Mouse (Mus musculus) ZHBTc4 (cell line): ENCODE measurements around the gene Tuba8.

Experiments
- DNase-seq: peaks from one replicate; pipeline ENCODE4 v3.0.0-alpha.2; 2011; ENCODE audit warnings: low read depth, low spot score

Gene Tuba8

GRCm38 (mm10) chr6:121226744-121227143 is 16.2 kb downstream of the Tuba8 start:
- DNase-seq: no peak

DNA sequence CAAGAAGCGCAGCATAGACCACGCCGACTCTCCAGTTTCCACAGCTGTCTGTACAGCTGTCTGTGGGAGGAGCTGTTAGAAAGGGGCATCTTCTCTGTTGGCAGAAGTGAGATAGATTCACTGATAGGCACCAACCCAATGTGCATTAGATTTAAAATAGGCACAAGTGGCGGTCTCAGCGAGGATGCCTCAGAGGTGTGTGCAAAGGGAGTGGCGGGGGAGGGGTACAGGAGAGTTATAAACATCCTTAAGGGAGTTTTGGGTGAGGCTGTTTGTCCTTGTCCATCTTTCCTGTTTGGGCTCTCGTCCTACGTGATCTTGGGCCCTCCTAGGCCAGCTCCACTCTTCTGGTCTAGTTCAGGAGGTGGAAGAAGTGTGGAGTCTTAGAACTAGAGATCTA is 17.9 kb downstream of the Tuba8 start:
- DNase-seq: no peak

DNA sequence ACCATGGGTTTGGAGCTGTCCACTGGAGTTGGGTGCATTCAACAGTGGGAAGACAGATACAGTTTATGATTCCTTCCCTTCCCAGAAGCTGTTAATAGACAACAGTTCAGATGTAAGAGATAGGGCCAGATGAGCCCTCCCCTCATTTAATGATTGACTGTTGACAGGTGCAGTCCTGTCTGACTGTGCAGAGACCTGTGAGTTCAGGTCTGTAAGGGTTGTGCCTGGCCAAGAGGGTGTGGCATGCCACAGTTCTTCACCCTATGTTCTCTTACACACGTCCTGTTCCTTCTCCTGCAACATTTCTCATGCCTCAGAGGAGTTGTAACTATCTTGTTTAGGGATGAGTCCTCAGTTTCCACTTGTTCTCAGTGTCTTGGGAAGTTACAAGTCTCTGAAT is 22.2 kb downstream of the Tuba8 start:
- DNase-seq: no peak

DNA sequence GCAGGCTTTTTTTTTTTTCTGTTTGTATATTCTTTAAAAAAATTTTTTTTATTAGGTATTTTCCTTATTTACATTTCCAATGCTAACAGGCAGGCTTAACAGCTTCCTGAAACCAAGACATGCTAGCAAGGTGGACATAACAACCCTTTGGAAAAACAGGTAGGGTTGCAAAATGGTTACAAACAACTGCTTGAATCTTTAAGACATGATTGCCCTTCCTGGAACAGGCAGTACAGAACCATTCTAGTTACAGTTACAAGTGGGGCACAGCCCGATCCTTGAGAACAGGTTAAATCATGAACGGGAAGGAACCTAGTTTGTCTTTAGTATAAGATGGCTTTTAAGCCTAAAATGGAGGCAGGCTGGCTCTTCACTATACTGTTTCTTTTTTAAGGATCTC is 25.9 kb downstream of the Tuba8 start:
- DNase-seq: no peak

GRCm38 (mm10) chr6:121238209-121238608 is 27.7 kb downstream of the Tuba8 start:
- DNase-seq: no peak

- no peak for DNase-seq
Measured at GRCm38 (mm10) chr6:121241780-121242179, 31.3 kb downstream of the Tuba8 start.

GRCm38 (mm10) chr6:121243161-121243560 is 32.7 kb downstream of the Tuba8 start:
- no peak for DNase-seq

- peak; percentile 70 for DNase-seq
Measured at GRCm38 (mm10) chr6:121245127-121246036, 34.9 kb downstream of the Tuba8 start, which contains the start of gene Usp18. Usp18 (plus strand) TSS chr6:121245906.

DNA sequence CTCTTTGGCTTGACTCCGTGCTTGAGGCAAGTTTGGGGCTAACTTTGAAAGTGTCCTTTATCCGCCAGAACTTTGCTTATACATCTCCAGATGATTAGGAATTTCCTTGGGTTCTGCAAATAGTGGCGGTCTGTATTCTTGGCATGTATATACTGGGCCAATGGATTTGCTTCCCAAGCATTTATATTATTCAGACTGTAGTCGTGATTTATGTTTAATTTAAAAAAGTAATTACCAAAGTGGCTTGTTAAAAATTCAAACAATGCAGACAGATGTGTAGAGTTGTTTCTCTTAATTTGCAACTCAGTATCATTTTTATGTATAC is 35.5 kb downstream of the Tuba8 start:
- no peak for DNase-seq

- DNase-seq: no peak
Measured at GRCm38 (mm10) chr6:121250406-121250805, 39.9 kb downstream of the Tuba8 start.

DNA sequence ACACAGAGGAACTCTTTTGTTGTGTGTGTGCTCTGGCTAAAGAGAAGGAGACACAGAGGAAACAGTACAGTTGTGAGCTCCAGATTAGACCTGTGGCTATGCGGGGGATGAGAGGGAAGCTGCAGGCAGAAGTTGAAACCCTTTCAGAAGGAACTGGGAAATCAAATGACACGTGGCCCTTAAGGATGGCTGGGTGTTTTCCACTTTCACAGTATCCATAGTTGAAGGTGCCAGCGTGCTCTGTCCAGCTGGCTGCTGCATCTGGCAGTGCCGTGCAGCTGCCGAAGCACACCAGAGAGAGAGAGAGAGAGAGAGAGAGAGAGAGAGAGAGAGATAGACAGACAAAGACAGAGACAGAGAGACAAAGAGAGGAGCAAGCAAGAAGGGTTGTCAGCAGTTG is 40.8 kb downstream of the Tuba8 start:
- no peak for DNase-seq

DNA sequence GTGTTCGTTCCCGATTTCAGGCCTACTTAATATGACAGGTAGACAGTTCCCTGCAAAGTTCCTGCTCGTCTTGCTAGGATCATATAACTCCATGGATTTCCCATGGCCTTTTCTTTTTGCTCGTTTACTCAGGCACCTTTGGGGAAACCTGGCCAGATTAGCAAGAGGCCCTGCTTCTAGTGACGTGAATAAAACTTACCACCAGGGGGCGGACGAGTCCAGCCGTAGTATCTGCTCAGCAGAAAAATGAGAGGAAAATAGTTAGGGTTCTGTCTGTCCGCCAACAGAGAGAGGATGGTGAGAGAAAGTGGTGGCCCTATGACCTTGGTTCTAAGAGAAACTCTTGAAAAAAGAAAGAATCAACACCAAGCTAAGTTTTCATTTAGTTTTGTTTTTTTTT is 50.1 kb downstream of the Tuba8 start:
- peak; percentile 81 for DNase-seq

GRCm38 (mm10) chr6:121261233-121261632 is 50.7 kb downstream of the Tuba8 start:
- no peak for DNase-seq

GRCm38 (mm10) chr6:121262004-121262403 is 51.5 kb downstream of the Tuba8 start:
- no peak for DNase-seq

GRCm38 (mm10) chr6:121262496-121262895 is 52.0 kb downstream of the Tuba8 start:
- DNase-seq: no peak

DNA sequence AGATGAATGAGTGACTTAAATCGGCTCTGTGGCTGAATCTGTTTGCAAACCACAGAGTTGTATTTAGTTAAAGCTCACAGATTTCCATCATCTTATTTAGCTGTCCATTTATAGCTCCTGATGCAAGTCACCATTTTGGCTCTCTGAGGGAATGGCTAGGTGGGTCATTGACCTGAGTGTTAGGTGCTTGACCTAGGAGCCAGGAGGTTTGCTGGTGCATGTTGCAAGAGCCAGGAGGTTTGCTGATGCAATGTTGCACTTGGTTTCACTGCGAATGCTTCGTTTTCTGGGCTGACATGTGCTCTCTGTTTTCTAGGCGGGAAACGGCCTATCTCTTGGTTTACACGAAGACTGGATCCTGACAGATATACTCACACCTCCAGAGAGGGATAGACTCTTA is 59.7 kb downstream of the Tuba8 start:
- no peak for DNase-seq

DNA sequence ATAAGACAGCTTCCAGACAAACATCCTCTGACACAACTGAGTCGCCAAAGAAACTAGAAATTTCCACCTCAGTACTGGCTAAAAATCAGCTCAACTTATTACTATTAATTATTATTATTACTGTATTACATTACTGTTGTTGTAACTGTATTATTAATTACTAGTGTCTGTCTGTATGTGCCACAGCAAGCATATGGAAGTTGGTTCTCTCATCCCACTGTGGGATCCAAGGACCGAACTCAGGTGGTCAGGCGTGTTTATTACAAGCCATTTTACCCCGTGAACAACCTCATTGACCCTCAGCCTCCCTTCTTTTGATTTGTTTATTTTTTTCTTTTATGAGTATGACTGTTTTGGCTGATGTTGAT is 61.2 kb downstream of the Tuba8 start:
- DNase-seq: no peak

DNA sequence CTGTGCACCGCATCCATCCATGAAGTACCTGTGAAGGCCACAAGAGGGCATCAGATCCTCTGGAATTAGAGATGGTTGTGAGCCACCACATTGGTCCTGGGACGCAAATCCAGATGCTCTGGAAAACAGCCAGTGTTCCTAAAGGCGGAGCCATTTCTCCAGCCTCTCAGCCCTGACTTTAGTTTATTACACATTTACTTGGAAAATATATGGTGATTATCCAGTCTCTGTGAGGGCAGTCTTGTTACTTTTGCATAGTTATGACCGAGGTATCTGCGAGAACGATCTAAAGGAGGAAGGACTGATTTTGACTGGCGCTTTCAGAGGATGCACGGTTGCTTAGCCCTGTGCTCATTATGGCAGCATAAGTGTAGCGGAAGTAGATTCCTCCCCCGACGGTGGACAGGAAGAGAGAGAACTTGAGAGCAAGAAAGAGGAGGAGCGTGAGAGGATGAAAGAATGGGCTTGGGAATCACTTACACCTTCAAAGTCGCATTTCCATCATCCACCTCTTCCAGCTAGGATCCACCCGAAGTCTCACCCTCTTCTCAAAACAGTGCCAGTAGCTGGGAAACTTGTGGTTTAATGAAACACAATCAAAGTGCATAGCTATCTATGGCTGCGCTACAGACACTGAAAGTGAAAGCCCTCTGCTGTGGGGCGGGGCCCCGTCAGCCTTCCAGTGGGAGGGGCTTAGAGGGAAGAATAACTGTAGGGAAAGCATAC is 61.7 kb downstream of the Tuba8 start:
- peak; percentile 80 for DNase-seq

- peak; percentile 76 for DNase-seq
Measured at GRCm38 (mm10) chr6:121274356-121274755, 63.9 kb downstream of the Tuba8 start.
